Mouse (Mus musculus): ENCODE results near the gene Cyth1. TPM values are rescaled to one million over a fixed set of nuclear protein-coding genes. Genes with fewer than 3 reads are reported as not detected.

The Cyth1 gene
- polyA plus RNA-seq, 1 experiment, result 89.8 TPM

DNA sequence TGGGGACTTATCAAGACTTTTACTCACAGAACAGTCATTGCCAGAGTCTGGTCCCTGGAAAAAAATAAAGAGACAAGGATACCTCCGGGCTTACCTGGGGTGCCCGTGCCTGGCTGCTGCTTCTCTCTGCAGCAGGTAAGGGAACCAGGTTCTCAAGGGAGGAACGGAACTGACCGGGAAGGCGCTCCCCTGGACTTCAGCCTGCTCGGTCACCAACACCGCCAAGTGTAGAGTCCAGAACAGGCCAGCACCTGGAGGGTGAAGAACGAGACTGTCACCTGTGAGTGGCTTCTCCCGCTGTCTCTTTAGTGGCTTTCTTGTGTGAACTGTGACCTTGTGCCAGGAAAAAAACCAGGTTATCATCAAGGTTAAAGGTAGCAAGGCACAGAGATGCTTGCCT lies 39.2 kb upstream of the Cyth1 start:
- Histone ChIP-seq H3K27me3 (ENCODE audit: control insufficient read depth, insufficient read depth, low read length) (no peaks in the 10 kb centered on the region), H3K4me3 (replicated peaks; ENCODE audit: insufficient read depth, low read depth, low read length) (no peak overlapping the region), H3K27ac (ENCODE audit: insufficient read depth, low read length) (no peak overlapping the region), H3K4me1 (ENCODE audit: control insufficient read depth, insufficient read depth, low read length) (peaks cover 4% of the 10 kb centered on the region; the same call in 1 of the 2 replicates)
- TF ChIP-seq CTCF (IDR thresholded peaks at IDR 0.05; ENCODE audit: borderline replicate concordance, insufficient read depth, low read depth, low read length), result no peak
- no peak for TF ChIP-seq POLR2A (IDR thresholded peaks at IDR 0.05; ENCODE audit: borderline replicate concordance, insufficient read depth, low read length)
- no peak for DNase-seq
- WGBS, result 76% methylated on average over 9 of the region's 9 CpGs

DNA sequence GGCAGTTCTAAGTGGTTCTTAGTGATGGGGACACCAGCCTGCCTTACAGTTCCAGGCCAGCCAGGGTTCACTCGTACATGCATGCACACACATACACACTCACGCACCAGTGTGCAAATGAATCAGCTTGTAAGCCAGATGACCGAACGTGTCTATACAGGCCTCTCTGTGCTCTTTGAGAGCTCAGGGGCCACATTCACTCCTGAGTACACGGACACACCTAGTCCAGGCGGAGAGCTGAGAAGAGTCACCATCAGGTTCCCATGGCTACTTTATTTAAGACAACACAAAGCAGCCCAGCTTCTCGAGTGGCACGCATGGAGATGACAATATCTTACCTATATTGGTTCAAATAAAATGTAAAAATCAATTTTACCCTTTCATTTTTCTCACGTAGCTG lies 38.0 kb upstream of the Cyth1 start:
- Histone ChIP-seq H3K4me3 (replicated peaks; ENCODE audit: insufficient read depth, low read depth, low read length) (no peak overlapping the region), H3K27ac (ENCODE audit: insufficient read depth, low read length) (no peak overlapping the region), H3K4me1 (ENCODE audit: control insufficient read depth, insufficient read depth, low read length) (peaks cover 4% of the 10 kb centered on the region; the same call in 1 of the 2 replicates), H3K27me3 (ENCODE audit: control insufficient read depth, insufficient read depth, low read length) (no peaks in the 10 kb centered on the region)
- DNase-seq, result no peak
- WGBS, result 91% methylated on average over 9 of the region's 9 CpGs
- no peak for TF ChIP-seq CTCF (IDR thresholded peaks at IDR 0.05; ENCODE audit: borderline replicate concordance, insufficient read depth, low read depth, low read length)
- no peak for TF ChIP-seq POLR2A (IDR thresholded peaks at IDR 0.05; ENCODE audit: borderline replicate concordance, insufficient read depth, low read length)

DNA sequence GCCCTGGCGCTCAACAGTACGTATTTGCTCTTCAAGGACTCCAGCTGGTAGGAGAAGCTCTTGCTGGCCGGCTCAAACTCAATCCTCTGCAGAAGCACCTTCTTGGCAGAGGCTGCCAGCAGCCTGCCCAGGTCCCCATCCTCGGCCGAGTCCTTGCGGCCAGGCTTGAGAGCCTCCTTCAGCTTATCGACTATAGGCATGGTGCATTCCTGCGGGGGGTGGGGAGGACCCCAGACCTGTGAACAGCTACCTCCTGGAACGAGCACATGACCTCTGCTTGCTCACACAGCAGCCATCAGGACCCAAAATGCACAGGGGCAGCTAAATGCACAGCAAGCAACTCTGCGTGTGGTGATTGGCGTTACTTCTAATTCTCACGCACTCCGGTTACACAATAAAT lies 37.4 kb upstream of the Cyth1 start:
- TF ChIP-seq CTCF (IDR thresholded peaks at IDR 0.05; ENCODE audit: borderline replicate concordance, insufficient read depth, low read depth, low read length) (no peak), POLR2A (IDR thresholded peaks at IDR 0.05; ENCODE audit: borderline replicate concordance, insufficient read depth, low read length) (no peak)
- Histone ChIP-seq H3K27me3 (ENCODE audit: control insufficient read depth, insufficient read depth, low read length) (no peaks in the 10 kb centered on the region), H3K4me3 (replicated peaks; ENCODE audit: insufficient read depth, low read depth, low read length) (no peak overlapping the region), H3K4me1 (ENCODE audit: control insufficient read depth, insufficient read depth, low read length) (peaks cover 4% of the 10 kb centered on the region; the same call in 1 of the 2 replicates), H3K27ac (ENCODE audit: insufficient read depth, low read length) (no peak overlapping the region)
- DNase-seq, result no peak
- 79% methylated on average over 13 of the region's 13 CpGs for WGBS

GRCm38 (mm10) chr11:118280218-118280617 lies 31.8 kb upstream of the Cyth1 start:
- no peaks in the 10 kb centered on the region for H3K27me3 ChIP-seq (ENCODE audit: control insufficient read depth, insufficient read depth, low read length)
- no peak for TF ChIP-seq CTCF (IDR thresholded peaks at IDR 0.05; ENCODE audit: borderline replicate concordance, insufficient read depth, low read depth, low read length)
- TF ChIP-seq POLR2A (IDR thresholded peaks at IDR 0.05; ENCODE audit: borderline replicate concordance, insufficient read depth, low read length), result no peak
- no peak overlapping the region for H3K27ac ChIP-seq (ENCODE audit: insufficient read depth, low read length)
- H3K4me3 ChIP-seq (replicated peaks; ENCODE audit: insufficient read depth, low read depth, low read length), result no peak overlapping the region
- 94% methylated on average over 3 of the region's 3 CpGs for WGBS
- DNase-seq, result no peak
- no peaks in the 10 kb centered on the region for H3K4me1 ChIP-seq (ENCODE audit: control insufficient read depth, insufficient read depth, low read length)

- DNase-seq, result no peak
- no peaks in the 10 kb centered on the region for H3K27me3 ChIP-seq (ENCODE audit: control insufficient read depth, insufficient read depth, low read length)
- H3K27ac ChIP-seq (ENCODE audit: insufficient read depth, low read length), result no peak overlapping the region
- TF ChIP-seq POLR2A (IDR thresholded peaks at IDR 0.05; ENCODE audit: borderline replicate concordance, insufficient read depth, low read length) (no peak), CTCF (IDR thresholded peaks at IDR 0.05; ENCODE audit: borderline replicate concordance, insufficient read depth, low read depth, low read length) (no peak)
- 83% methylated on average over 7 of the region's 7 CpGs for WGBS
- no peak overlapping the region for H3K4me3 ChIP-seq (replicated peaks; ENCODE audit: insufficient read depth, low read depth, low read length)
- H3K4me1 ChIP-seq (ENCODE audit: control insufficient read depth, insufficient read depth, low read length), result no peaks in the 10 kb centered on the region
Observed at GRCm38 (mm10) chr11:118276328-118276727, 27.9 kb upstream of the Cyth1 start.

GRCm38 (mm10) chr11:118275092-118275491 lies 26.7 kb upstream of the Cyth1 start:
- no peaks in the 10 kb centered on the region for H3K4me1 ChIP-seq (ENCODE audit: control insufficient read depth, insufficient read depth, low read length)
- H3K4me3 ChIP-seq (replicated peaks; ENCODE audit: insufficient read depth, low read depth, low read length), result no peak overlapping the region
- WGBS, result 90% methylated on average over 9 of the region's 9 CpGs
- no peak for DNase-seq
- no peaks in the 10 kb centered on the region for H3K27me3 ChIP-seq (ENCODE audit: control insufficient read depth, insufficient read depth, low read length)
- no peak overlapping the region for H3K27ac ChIP-seq (ENCODE audit: insufficient read depth, low read length)
- TF ChIP-seq POLR2A (IDR thresholded peaks at IDR 0.05; ENCODE audit: borderline replicate concordance, insufficient read depth, low read length), result no peak

GRCm38 (mm10) chr11:118269827-118270226 lies 21.4 kb upstream of the Cyth1 start:
- H3K27me3 ChIP-seq (ENCODE audit: control insufficient read depth, insufficient read depth, low read length), result no peaks in the 10 kb centered on the region
- H3K4me1 ChIP-seq (ENCODE audit: control insufficient read depth, insufficient read depth, low read length), result peaks cover 6% of the 10 kb centered on the region; the same call in 1 of the 2 replicates
- WGBS, result 97% methylated on average over 3 of the region's 3 CpGs
- peak in 1 of 2 experiments; percentile 47 for DNase-seq
- TF ChIP-seq POLR2A (IDR thresholded peaks at IDR 0.05; ENCODE audit: borderline replicate concordance, insufficient read depth, low read length) (no peak), CTCF (IDR thresholded peaks at IDR 0.05; ENCODE audit: borderline replicate concordance, insufficient read depth, low read depth, low read length) (no peak)
- no peak overlapping the region for H3K4me3 ChIP-seq (replicated peaks; ENCODE audit: insufficient read depth, low read depth, low read length)
- H3K27ac ChIP-seq (ENCODE audit: insufficient read depth, low read length), result no peak overlapping the region

DNA sequence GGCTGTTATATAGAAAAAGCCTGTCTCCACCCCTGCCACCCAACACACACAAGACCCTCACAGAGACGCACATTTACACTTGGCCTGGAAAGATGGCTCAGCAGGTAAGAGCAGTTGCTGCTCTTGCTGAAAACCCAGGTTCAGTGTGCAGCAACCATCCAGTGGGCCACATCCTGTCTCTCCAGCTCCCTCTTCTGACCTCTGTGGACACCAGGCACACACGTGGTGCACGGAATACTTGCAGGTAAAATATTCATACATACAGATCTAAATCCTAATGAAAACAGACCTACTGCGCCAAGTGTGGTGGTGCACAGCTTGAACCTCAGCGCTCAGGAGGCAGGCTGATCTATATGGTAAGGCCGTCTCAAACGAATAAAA lies 18.3 kb upstream of the Cyth1 start:
- 86% methylated on average over 7 of the region's 7 CpGs for WGBS
- TF ChIP-seq POLR2A (IDR thresholded peaks at IDR 0.05; ENCODE audit: borderline replicate concordance, insufficient read depth, low read length) (no peak), CTCF (IDR thresholded peaks at IDR 0.05; ENCODE audit: borderline replicate concordance, insufficient read depth, low read depth, low read length) (0 out of 2 replicates have a peak, but pooled peaks have one; percentile 15)
- DNase-seq, result no peak

More for the DNA sequence above, 18.3 kb upstream of the Cyth1 start:
- Histone ChIP-seq H3K27ac (ENCODE audit: insufficient read depth, low read length) (no peak overlapping the region), H3K27me3 (ENCODE audit: control insufficient read depth, insufficient read depth, low read length) (no peaks in the 10 kb centered on the region), H3K4me1 (ENCODE audit: control insufficient read depth, insufficient read depth, low read length) (peaks cover 6% of the 10 kb centered on the region; the same call in 1 of the 2 replicates), H3K4me3 (replicated peaks; ENCODE audit: insufficient read depth, low read depth, low read length) (no peak overlapping the region)
